Mouse (Mus musculus): Measurements from ENCODE around the gene Celsr2.
A peak's percentile ranks its signal among the peaks of the same experiment; 100 is the strongest.

Celsr2 gene

DNA sequence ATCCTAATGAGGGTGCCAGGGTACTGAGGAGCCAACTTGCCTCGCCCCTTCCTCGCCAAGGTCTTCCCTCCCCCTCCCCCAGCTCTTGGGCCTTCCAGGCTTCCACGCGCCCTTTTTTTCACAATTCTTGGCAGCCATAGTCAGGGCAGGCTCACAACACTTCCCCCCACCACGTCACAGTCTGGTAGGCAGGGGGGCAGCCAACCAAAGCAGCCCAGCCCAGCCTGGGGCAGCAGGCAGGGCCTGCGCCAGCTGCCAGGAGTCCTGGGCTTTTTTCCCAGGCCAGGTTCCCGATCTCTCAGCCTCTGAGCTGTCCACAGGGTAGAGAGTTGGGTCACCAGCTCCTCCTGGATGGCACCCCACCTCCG is 3.6 kb downstream of the Celsr2 start:
- peak; percentile 50 for DNase-seq (ENCODE audit: low spot score)

DNA sequence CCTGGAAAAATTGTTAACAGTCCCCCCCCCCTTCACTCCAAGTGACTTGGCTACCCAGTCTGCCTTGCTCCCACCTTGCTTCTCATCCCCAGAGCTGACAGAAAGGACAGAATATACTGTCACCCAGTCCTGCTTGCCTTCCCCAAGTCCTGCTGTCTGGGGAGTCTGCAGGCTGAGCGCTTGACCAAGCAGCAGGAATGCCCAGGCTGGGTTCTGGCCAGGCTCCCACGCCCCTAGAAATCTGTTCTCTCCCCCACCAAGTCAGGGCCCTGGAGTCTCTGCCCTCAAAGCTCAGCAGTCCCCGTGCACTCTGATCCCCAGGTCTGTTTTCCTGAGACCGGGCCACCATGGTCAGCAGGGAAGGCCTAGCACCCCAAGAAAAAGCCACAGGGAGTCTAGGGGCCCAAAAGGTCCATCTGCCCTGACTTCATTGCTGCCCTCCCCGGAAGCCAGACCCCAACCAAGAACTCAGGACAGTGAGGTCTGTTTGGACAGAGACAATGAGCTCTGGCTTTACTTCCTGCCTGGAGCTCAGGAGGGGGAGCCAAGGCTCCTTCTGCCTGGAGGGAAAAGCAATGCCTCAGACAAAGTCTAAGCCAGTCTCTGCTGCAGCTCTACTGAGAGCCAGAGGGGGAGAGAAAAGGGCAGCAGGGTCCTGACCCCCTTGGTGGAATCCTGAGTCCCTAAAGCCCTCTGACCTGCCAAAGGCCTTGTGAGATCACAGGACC is 4.2 kb downstream of the Celsr2 start:
- DNase-seq (ENCODE audit: low spot score) = no peak

DNA sequence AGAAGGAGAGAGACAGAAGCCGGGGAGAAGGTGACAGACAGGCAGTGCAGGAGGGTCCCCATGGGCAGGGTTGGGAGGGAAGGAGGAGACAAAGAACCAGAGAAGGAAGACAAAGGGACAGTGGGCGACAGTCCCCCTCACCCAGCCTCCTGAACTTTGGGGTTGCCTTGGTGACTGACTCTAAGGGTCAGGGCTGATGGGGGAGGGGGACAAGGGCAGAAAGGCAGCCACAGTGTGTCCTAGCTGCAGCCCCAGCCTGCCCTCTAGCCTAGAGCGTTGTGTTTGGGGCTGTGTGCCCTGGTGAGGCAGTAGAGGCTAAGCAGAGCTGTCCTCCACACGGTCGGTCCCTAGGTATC is 5.0 kb downstream of the Celsr2 start:
- no peak for DNase-seq (ENCODE audit: low spot score)

DNA sequence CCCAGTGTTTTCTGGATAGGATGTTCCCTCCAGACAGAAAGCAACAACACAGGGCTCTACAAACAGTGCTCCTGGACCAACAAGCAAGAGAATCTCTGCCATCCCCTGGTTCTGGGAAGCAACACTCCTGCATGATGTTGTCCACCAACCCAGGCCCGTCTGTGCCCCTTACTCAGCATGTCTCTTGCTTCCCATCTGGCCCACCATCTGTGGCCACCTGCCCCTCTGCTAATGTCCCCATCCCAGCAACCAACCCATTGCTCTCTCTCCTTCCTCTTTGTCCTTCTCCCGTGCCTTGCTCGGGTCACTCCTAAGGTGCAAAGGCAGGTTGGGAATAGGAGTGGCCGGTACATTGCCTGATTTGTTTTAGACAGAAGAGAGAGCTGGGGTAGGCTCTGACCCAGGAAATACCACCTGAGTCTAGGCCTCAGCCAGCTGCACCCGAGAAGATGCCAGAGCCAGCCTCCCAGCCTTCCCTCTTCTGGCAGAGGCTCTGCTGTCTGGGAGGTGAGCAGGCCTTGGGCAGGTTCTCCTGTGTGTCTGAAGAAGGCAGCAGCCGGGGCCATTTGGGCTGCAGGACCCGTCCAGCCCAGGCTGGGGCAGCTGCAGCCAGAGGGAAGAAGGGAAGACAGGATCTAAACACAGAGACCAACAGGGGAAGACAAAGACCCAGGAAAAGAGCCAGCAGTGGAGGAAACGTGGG is 5.5 kb downstream of the Celsr2 start:
- DNase-seq (ENCODE audit: low spot score) = no peak

DNA sequence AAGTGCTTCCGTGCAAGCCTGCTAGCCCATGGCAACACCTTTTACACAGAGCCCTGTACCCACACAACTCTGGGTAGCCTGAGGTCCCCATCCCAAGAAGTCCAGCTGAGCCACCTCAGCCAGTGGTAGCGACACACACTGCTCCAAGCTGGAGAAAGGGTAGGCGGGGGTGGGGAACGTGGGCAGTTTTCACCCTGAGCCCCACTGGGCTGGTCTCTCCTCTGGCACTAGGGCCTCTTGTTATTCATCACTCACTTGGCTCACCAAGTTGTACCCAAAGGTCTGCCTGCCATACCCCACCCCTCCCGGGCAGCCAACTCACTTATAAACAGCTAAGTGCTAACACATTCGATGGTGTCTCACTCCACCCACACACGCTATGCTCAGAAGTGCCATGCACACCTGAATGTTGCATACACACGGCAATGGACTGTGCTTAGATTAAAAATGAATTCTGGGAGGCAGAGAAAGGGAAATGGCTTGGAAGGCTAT is 6.8 kb downstream of the Celsr2 start:
- no peak for DNase-seq (ENCODE audit: low spot score)

DNA sequence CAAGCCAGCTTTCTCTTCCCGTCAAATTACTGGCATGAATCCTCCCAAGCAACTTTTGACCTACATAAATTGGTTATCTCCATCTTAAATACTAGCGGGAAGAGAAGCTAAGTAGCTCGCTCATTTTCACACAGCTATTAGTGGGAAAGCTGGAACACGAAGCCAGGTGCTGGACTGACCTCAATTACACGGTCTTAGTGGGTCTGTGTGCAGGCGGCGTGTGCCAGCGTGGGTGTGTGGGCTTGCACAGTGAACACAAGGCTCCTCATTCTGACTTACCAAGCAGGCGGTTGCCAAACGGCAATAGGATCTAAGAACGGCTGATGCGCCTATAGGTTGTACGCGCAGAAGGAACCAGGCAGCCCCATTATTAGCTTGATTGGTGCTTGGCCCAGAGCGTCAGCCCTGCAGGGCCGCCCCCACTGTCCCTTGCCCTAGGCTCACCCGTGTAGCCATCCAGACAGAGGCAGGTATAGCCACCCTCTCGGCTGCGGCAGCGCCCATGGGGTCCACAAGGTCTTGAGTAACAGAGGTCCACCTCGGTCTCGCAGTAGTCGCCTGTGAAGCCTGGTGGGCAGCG is 9.0 kb downstream of the Celsr2 start:
- DNase-seq (ENCODE audit: low spot score) = no peak

DNA sequence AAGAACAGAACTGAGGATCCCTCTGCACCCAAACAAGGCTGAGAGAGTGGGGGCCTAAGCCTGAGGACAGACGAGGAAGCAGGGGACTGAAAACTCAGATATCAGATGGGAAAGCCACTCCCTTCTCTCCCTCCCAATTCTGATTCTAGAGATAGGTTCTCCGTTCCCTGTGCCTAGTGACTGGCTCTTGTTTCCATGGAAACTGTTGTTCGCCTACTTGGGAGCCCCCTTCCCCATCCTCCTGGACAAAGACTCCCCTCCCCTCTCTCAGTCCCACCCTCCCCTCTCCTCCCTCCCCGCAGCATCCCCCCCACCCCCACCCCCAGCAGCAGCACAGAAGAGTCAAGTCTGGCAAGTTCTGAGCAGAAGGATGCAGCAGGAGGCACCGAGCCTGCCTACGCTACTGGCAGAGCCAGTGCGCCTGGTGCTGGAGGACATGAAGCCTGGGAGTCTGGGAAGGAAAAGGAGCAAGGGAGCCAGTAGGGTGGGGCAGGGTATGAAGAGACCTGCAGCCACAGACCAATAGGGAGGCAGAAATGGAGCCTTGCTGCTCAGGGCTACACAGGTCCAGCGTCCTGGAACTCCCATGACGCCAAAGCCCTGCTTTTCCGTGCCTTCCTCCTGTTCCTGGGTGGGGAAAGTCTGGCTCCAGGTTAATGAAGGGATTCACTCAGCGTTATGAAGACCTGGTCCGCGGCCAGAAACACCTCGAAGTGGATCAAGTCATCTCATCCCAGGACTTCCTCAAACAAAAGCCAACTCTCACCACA is 9.6 kb downstream of the Celsr2 start:
- DNase-seq (ENCODE audit: low spot score) = no peak

DNA sequence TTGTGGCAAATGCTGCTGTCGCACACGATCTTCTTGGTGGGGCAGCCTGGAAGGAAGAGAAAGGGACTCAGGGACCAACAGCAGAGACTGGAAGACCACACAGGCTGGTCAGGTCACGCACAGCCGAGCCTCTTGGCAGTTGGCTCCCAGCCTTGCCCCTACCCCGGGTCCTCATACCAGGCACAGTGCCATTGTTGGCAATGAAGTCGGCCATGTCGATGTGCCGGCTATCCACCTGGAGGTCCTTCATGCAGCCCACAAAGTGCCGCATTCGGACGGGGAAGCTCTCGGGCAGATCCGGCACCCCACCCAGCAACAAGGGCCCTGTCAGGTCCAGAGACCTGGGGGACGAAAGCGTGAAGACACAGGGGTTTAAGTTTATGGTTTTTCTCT is 12.8 kb downstream of the Celsr2 start:
- no peak for DNase-seq (ENCODE audit: low spot score)

DNA sequence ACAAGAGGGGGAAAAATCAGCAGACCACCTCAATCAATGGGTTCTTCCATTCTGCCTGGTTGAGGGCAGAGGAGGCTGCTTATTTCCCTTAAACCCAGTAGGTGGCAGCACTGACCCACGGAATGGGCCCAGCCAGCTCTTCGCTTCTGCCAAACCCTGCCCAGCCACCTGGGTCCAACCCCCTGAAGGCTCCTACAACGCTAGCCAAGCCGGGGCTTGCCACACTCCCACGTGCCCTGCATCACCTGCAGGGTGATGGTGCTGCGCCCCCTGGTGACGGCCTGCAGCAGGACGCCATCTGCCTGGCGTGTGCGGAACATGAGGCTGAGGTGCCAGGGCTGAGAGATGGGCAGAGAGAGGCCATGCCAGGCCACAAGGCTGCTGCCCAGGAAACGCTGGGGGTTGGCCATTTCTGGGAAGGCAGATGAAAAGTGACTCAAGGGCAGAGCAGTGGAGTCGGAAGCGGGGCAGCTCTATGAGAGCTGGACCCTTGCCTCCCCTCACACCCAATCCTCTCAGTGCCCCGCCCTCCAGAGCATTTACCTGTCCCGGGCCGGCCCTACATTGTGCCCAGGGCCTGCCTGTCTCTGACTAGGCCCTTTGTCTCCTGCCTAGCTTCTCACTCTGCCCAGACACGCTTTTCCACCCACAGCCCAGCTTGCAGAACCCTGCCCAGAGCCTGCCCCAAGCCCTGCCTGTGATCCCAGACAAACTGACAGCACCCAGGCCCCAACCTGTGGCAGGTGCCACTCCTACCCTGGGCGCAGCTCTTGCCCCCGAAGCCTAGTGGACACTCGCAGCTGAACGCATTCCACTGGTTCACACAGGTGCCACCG is 13.4 kb downstream of the Celsr2 start:
- peak; percentile 87 for DNase-seq (ENCODE audit: low spot score)

DNA sequence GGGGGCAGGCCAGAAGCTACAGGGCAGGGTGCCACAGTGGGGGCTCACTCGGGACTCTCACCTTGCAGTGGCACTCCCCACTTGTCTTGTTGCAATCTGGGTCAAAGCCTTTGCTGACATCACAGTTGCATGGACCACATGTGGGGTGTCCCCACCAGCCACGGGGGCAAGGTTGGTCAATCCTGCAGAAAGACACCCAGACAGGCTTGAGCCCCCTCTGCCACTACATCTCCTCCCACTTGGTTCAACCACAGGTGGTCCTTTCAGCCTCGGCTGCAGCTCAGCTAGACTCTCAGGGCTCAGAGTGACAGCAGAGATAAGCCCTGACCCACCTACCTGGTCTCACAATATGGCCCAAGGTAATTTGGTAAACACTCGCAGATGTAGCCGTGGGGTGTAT is 14.9 kb downstream of the Celsr2 start:
- DNase-seq (ENCODE audit: low spot score) = no peak

DNA sequence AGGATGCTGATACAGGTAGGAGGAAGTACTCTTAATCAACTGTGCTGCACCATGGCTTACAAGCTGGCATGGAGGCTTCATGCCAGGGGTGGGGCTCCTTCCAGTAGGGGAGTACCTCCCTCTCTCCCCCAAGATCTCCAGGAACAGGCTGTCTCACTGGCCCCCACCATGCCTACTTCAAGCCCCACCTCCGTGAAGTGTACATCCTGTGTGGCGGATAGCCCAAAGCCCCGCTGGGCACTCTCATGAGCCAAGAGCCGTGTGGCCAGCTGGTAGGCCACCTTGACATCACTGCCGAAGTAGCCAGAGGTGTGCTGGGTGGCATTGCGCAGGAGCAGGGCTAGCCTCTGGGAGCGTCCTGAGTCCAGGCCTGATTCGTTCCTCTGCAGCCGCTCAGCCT is 17.1 kb downstream of the Celsr2 start:
- DNase-seq (ENCODE audit: low spot score) = no peak

DNA sequence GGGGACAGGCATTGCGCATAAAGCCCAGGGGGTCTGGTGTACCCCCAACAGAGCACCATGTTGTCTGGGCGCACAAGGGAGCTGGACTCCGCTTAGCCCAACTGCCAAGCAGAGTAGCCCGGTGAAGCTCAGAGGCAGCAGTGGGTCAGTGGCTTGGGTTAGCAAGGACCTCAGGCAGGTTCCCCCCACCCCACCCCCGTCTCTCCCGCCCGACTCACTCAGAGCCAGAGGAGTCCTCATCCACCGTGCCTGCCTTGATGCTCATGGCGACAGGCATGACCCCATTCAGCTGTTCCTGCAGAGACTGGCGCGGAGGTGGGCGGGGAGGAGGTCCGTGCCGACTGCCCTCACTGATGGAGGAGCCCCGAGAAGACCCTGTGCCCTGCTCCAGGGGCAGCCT is 22.6 kb downstream of the Celsr2 start:
- DNase-seq (ENCODE audit: low spot score) = no peak

DNA sequence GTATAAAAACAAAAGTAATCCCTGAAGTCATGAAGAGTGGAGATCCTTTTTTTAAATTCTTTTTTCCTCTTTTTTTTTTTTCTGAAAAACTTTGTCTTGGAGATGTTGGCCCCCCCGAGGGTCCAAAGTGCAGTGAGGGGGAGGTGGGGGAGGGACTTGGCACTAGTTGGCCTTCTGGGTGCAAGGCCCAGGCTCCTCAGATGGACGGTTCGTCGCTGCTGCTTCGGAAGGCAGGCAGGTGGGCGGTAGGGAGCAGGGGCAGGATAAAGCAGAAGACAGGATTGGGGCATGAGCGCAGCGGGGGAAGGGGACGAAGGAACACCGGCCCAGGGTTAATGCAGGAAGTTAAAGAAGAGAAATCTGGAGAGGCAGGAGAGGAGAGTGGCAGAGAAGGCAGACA is 23.1 kb downstream of the Celsr2 start:
- DNase-seq (ENCODE audit: low spot score) = no peak

DNA sequence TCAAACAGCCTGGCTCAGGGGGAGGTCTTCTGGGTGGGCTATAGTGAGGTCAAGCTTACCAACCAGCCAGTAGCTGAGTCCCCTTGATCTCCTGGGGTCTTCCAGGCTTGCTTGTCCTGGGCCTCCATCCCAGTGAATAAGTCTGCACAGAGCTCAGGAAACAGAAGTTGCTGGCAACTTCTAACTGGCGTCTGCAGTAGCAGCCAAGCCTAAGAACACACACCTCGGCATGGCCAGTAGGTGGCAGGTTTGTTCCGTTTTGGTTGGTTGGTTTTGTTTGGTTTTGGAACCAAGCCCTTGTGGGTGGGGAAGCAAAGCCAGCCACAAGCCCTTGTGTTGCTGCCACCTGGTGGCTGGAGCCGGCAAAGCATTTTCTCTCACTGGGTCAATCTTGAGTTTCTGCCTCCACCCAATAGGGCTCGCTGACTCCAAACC is 26.2 kb downstream of the Celsr2 start:
- peak; percentile 84 for DNase-seq (ENCODE audit: low spot score)

DNA sequence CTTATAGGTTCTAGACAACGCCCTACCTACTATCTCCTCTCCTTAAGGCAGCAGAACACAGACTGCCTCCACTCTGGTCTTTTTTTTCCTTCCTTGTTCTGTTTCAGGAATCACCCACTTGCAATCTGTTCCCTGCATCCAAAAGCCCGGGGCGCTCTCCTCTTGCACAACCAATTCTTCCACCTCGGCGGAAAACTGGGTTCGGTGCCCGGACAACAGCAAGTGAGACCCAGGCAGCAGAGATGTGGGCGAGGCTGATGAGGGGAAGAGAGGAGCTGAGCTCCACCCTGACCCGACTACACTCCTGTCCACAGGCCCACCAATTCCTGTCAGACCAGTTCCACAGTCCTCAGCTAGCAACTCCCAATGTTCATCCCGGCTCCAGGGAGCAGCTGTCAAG is 29.2 kb downstream of the Celsr2 start:
- no peak for DNase-seq (ENCODE audit: low spot score)

DNA sequence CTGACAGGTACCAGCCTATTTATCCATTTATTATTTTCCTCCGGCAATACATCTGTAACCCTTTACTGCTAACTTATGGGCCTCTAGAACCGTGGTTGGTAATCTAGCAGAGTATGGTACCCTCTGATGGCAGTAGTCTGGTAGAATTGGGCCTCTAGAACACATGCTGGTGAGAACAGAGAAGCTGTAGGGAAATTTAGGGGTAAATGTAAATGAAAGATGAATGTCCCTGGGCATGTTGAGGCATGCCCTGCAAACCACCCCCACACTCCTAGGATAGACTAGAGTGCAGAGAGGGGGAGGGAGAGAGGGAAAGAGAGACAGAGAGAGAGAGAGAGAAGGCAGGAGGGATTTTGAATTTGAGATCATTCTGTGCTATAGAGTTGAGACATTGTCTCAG is 30.9 kb downstream of the Celsr2 start:
- DNase-seq (ENCODE audit: low spot score) = no peak

DNA sequence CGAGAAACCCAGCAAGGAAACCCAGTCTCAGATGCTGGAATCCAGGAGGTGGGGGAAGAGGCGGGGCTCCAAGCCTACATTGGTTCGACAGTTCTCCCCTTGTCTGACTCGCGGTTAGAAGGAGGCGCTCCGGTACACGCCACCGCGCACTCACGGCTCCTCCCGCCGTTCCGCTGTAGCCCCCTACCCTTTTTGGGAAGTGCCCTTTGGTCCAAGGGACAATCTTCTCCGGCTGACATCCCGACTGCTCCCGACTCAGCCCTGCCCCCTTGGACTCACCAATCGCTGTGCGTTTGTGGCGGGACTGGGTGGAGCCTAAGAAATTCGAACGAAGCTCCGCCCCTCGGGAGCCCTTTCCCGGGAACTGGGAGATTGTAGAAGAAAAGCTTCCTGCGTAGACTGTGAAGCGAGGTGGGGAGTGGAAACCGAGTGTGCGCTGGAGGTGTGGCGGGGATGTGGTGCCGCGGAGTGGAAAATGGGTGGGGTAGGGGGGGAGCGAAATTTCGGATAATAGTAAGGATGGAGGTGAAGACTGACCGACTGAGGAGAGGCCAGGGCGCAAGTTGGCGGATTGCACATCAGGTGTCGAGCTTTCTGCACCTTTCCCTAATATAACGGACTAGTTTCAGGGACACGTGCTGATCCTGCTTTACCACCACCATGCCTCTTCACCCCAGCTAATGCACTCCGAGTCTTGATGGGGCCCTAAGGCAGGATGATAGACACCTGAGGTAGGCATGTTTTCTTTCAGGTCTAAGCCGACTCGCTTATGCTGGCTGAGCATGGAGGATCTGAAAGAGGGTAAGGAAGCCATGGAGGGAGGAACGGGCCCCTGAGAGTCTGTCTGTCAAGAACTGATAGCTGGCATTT is 31.6 kb downstream of the Celsr2 start, which contains the start of gene Psrc1:
Psrc1 (plus strand) TSS at position 355 of the 870 bp plus-strand sequence.
- peak; percentile 78 for DNase-seq (ENCODE audit: low spot score)

DNA sequence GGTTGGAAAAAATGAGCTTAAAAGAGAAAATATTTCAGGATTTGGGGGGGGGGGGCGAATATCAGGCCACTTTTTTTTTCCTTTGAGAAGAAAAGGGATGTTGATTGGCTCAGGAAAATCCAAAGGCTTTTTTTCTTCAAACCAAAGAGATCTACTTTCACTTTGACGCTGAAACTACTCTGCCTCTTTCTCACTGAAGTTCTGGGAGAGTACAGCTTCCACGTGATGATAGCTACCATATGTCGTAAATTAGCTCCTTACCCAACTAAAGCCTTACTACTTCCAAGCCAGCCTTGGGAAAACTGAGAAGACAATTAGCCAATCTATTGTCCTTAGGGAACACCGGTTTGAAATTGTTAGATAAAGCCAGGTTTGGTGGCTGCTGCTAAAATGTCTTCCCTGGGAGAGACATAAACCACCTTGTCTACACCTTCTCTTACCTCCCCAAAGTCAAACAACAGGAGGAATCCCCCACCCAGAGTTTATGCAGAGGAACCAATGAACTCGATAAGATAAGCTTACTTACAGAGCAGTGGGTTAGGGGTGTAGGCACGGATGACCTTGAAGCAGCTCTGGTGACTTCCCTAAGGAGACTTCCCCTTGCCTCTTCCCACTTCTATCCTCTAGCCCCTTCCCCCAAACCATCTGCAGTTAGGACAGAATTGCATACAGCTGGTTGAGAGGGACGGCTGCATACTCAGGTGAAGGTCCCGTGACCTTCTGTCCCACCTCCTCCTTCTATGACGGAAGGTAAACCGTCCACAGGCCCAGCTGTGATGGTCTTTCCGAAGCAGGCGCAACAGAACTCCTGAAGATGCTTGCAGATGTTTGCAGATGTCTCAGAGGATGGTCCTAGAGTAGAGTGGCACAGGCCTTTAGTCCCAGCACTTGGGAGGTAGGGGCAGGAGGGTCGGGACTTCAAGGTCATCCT is 33.1 kb downstream of the Celsr2 start:
- no peak for DNase-seq (ENCODE audit: low spot score)

DNA sequence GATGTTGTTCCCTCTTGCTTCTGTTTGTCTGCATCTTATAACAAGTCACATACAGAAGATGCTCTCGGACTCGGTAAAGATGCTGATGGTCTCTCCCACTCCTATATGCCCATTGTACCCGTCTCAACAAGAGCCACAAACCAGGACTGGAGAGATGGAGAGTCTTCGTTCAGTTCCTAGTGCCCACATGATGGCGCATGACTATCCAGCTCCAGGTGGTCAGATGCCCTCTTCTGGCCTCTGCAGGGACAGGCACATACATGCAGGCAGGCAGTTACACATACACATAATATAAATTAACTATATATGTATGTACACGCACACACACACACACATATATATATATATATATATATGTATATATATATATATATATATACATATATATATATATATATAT is 34.7 kb downstream of the Celsr2 start:
- DNase-seq (ENCODE audit: low spot score) = no peak
